Mouse (Mus musculus) c-Kit-positive CD71-positive TER-119-positive erythroid progenitor cells, embryonic 14.5 days (primary cell): ENCODE measurements around the gene Vmn1r224.

Experiments
- DNase-seq: peaks from one replicate; pipeline ENCODE4 v3.0.0-alpha.2; 2013; ENCODE audit warnings: low spot score

Gene Vmn1r224

GRCm38 (mm10) chr17:20413846-20414245 is at the start of gene Vmn1r224:
Gene Vmn1r224, plus strand, starts transcription at chr17:20414146.
- DNase-seq = no peak

- no peak for DNase-seq
These were observed 14.8 kb upstream of the Vmn1r224 start for GRCm38 (mm10) chr17:20399105-20399504.

GRCm38 (mm10) chr17:20439263-20439662 is 25.3 kb downstream of the Vmn1r224 start:
- DNase-seq = no peak

- no peak for DNase-seq
These were observed 59.4 kb downstream of the Vmn1r224 start for GRCm38 (mm10) chr17:20473311-20473710.
